Mouse (Mus musculus): Measurements from ENCODE around the gene Ubap2l. TPM values are rescaled to one million over a fixed set of nuclear protein-coding genes. Genes with fewer than 3 reads are reported as not detected.

Ubap2l gene
- polyA plus RNA-seq, 1 experiment from 2014 or later, result 208 TPM

GRCm38 (mm10) chr3:90062539-90062938 is 10.1 kb upstream of the Ubap2l start:
- Histone ChIP-seq H3K4me3 (no peak overlapping the region), H3K27ac (no peak overlapping the region), H3K4me1 (no peaks in the 10 kb centered on the region), H3K9ac (no peak overlapping the region), H3K36me3 (peaks cover 61% of the 10 kb centered on the region), H3K9me3 (no peaks in the 10 kb centered on the region), H3K4me2 (replicated peaks) (no peak overlapping the region), H3K27me3 (no peaks in the 10 kb centered on the region)
- 68% methylated on average over 2 of the region's 2 CpGs for whole genome bisulfite sequencing
- no peak for ATAC-seq (ENCODE audit: low FRiP score, low read depth)

DNA sequence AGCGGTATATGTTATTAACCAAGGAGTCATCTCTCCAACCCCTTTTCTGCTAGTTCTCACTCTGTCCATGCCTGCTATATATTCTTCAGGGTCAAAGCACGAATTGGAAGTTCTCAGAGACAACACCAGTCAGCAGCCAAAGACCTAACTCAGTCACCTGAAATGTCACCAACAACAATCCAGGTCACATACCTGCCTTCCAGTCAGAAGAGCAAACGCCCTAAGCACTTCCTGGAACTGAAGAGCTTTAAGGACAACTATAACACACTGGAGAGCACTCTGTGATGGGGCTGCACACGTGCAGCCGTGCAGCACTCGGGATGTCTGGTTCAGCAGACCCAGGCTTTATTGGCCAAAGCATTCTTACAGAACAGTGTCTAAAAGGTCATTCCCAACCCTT is 9.1 kb upstream of the Ubap2l start:
- WGBS, result 91% methylated on average over 6 of the region's 6 CpGs

GRCm38 (mm10) chr3:90051441-90052350 is 732 bp downstream of the Ubap2l start, which contains the start of gene 4933434E20Rik:
Gene 4933434E20Rik, plus strand, starts transcription at chr3:90051636.
- no peaks in the 10 kb centered on the region for H3K9me3 ChIP-seq
- H3K27me3 ChIP-seq, result no peaks in the 10 kb centered on the region
- peak within 1 kb of the TSS; percentile 81 for H3K4me3 ChIP-seq
- peak within 1 kb of the TSS; percentile 84 for H3K4me2 ChIP-seq (replicated peaks)
- peak; percentile 82 for ATAC-seq (ENCODE audit: low FRiP score, low read depth)
- peaks cover 32% of the 10 kb centered on the region for H3K4me1 ChIP-seq
- H3K36me3 ChIP-seq, result peaks cover 27% of the 10 kb centered on the region
- peak within 1 kb of the TSS; percentile 97 for H3K9ac ChIP-seq
- under 1% methylated on average over 43 of the region's 43 CpGs for WGBS
- H3K27ac ChIP-seq, result peak within 1 kb of the TSS; percentile 95

More for the DNA sequence above, 9.1 kb upstream of the Ubap2l start:
- H3K36me3 ChIP-seq, result peaks cover 71% of the 10 kb centered on the region
- no peak overlapping the region for H3K27ac ChIP-seq
- H3K4me1 ChIP-seq, result no peaks in the 10 kb centered on the region
- no peak overlapping the region for H3K4me3 ChIP-seq
- no peak overlapping the region for H3K4me2 ChIP-seq (replicated peaks)
- no peak overlapping the region for H3K9ac ChIP-seq
- no peaks in the 10 kb centered on the region for H3K9me3 ChIP-seq
- no peaks in the 10 kb centered on the region for H3K27me3 ChIP-seq
- no peak for ATAC-seq (ENCODE audit: low FRiP score, low read depth)

DNA sequence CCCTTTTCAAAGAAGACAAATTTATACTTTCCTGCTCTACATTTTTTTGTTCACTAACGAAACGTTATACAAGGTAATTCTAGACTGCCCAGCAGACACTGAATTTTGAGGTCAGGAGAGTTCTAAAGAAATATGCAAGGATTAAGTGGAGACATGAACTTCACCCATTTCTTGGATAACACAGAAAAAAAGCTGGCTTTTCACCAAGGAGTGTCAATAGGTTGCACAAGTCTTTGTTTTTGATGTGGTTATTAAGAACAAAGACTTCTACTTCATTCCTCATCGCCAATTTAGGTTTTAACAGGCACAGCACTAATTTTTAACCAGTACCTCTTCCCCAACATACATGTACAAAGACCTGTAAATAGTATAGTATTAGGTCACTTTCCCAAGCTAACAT is 2.7 kb downstream of the Ubap2l start:
- no peak overlapping the region for H3K4me3 ChIP-seq
- no peaks in the 10 kb centered on the region for H3K27me3 ChIP-seq
- H3K9ac ChIP-seq, result no peak overlapping the region
- peaks cover 25% of the 10 kb centered on the region for H3K36me3 ChIP-seq
- 67% methylated on average over 3 of the region's 3 CpGs for WGBS
- H3K9me3 ChIP-seq, result no peaks in the 10 kb centered on the region
- H3K27ac ChIP-seq, result no peak overlapping the region
- no peak for ATAC-seq (ENCODE audit: low FRiP score, low read depth)
- H3K4me1 ChIP-seq, result peaks cover 24% of the 10 kb centered on the region
- no peak overlapping the region for H3K4me2 ChIP-seq (replicated peaks)

- Histone ChIP-seq H3K27me3 (no peaks in the 10 kb centered on the region), H3K4me3 (no peak overlapping the region), H3K4me2 (replicated peaks) (no peak overlapping the region), H3K4me1 (no peaks in the 10 kb centered on the region), H3K27ac (no peak overlapping the region), H3K36me3 (peaks cover 79% of the 10 kb centered on the region), H3K9ac (no peak overlapping the region), H3K9me3 (no peaks in the 10 kb centered on the region)
- no peak for ATAC-seq (ENCODE audit: low FRiP score, low read depth)
- WGBS, result 94% methylated on average over 1 of the region's 1 CpGs
Observed at GRCm38 (mm10) chr3:90036263-90036662, 16.2 kb downstream of the Ubap2l start.

DNA sequence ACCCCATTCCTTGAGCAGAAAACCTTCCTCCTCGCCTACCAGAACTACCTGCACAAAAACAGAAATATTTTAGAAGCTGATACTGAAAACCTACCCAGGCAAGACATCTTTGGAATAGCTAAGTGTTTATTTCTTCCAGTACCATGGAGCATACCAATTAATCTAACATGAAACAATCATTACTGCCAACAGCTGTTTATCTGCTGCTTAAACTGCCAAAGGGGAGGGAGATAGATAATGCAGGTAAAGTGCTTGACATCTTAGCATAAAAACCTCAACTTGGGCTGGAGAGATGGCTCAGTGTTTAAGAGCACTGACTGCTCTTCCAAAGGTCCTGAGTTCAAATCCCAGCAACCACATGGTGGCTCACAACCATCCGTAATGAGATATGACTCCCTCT is 17.8 kb downstream of the Ubap2l start:
- no peak overlapping the region for H3K4me3 ChIP-seq
- H3K36me3 ChIP-seq, result peaks cover 76% of the 10 kb centered on the region
- no peaks in the 10 kb centered on the region for H3K4me1 ChIP-seq
- no peak for ATAC-seq (ENCODE audit: low FRiP score, low read depth)
- H3K27me3 ChIP-seq, result no peaks in the 10 kb centered on the region
- H3K4me2 ChIP-seq (replicated peaks), result no peak overlapping the region
- no peak overlapping the region for H3K27ac ChIP-seq
- H3K9ac ChIP-seq, result no peak overlapping the region
- H3K9me3 ChIP-seq, result no peaks in the 10 kb centered on the region
- WGBS, result 91% methylated on average over 2 of the region's 2 CpGs

DNA sequence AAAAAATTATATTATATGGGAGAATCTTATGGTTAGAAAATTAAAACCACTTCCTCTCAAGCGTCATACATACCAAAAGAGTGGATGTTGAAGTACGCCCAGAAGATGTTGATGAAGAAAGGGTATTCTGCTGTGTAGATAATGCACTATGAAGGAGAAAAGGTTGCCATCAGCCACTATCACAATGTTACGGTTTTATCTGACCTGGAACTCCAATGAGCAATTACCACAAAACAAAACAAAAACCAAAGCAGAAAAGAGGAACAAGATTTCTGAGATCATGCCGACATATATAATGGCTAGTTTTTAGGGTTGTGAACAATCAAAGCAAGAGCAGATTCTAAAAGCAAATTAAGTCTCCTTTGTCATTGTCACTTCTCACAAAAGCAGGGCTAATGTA is 35.8 kb downstream of the Ubap2l start:
- Histone ChIP-seq H3K4me3 (no peak overlapping the region), H3K4me1 (no peaks in the 10 kb centered on the region), H3K27ac (no peak overlapping the region), H3K27me3 (no peaks in the 10 kb centered on the region), H3K9ac (no peak overlapping the region), H3K4me2 (replicated peaks) (no peak overlapping the region), H3K36me3 (peaks cover 98% of the 10 kb centered on the region), H3K9me3 (no peaks in the 10 kb centered on the region)
- WGBS, result 95% methylated on average over 4 of the region's 4 CpGs
- no peak for ATAC-seq (ENCODE audit: low FRiP score, low read depth)

DNA sequence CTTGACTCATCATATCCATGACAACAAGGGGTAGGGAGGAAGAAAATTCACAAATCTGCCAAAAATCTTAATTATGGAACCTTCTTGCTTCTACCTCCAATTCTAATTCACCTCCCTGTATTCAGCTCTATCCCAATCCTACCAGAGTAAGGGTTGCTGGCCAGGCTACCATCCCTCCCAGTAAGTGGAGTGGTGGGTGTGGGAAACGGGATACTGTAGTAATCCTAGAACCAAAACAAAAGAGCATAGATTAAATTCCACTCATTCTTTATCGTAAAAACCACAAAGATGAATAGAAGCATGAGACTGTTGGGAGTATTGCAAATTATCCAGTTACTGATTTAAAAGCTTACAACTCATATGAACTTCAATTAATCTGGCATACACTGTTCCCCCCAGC is 42.1 kb downstream of the Ubap2l start:
- Histone ChIP-seq H3K4me3 (no peak overlapping the region), H3K36me3 (peaks cover 95% of the 10 kb centered on the region), H3K27me3 (no peaks in the 10 kb centered on the region), H3K9ac (no peak overlapping the region), H3K4me2 (replicated peaks) (no peak overlapping the region), H3K4me1 (no peaks in the 10 kb centered on the region), H3K27ac (no peak overlapping the region), H3K9me3 (no peaks in the 10 kb centered on the region)
- no peak for ATAC-seq (ENCODE audit: low FRiP score, low read depth)
- WGBS, result 84% methylated on average over 2 of the region's 2 CpGs

GRCm38 (mm10) chr3:90004091-90004796 is 48.2 kb downstream of the Ubap2l start:
- Histone ChIP-seq H3K4me1 (peaks cover 8% of the 10 kb centered on the region), H3K9ac (no peak overlapping the region), H3K4me3 (no peak overlapping the region), H3K36me3 (peaks cover 78% of the 10 kb centered on the region), H3K27ac (no peak overlapping the region), H3K4me2 (replicated peaks) (no peak overlapping the region), H3K9me3 (no peaks in the 10 kb centered on the region), H3K27me3 (no peaks in the 10 kb centered on the region)
- WGBS, result 42% methylated on average over 3 of the region's 3 CpGs
- ATAC-seq (ENCODE audit: low FRiP score, low read depth), result no peak

DNA sequence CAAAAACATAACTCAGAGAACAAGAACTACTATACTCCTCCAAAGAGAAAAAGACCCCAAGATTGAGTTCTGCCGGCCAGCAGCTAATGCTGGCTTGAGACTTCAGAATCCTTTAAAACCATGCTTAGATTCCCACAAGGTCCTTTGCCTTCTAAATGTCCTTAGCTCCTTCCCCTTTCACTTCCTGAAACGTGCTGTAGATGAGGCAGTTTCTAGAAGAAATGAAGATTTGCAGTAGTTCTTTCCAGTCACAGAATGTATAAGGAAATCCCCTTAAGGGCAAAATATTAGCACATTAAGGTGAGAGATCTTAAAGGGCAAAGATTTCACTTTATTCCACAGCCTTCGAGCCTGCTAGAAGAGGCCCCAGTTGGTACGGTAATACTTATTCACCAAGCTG is 52.6 kb downstream of the Ubap2l start:
- no peak for ATAC-seq (ENCODE audit: low FRiP score, low read depth)
- Histone ChIP-seq H3K4me1 (peaks cover 20% of the 10 kb centered on the region), H3K4me3 (peak overlapping the region; percentile 85), H3K27ac (peak overlapping the region; percentile 98), H3K36me3 (peaks cover 54% of the 10 kb centered on the region), H3K9ac (peak overlapping the region; percentile 89), H3K27me3 (no peaks in the 10 kb centered on the region), H3K4me2 (replicated peaks) (peak overlapping the region; percentile 86), H3K9me3 (no peaks in the 10 kb centered on the region)
- WGBS, result 65% methylated on average over 4 of the region's 4 CpGs

- Histone ChIP-seq H3K36me3 (peaks cover 53% of the 10 kb centered on the region), H3K9me3 (no peaks in the 10 kb centered on the region), H3K4me1 (peaks cover 20% of the 10 kb centered on the region), H3K9ac (peak overlapping the region; percentile 89), H3K27me3 (no peaks in the 10 kb centered on the region), H3K4me3 (peak overlapping the region; percentile 85), H3K4me2 (replicated peaks) (peak overlapping the region; percentile 86), H3K27ac (peak overlapping the region; percentile 98)
- WGBS, result 4% methylated on average over 8 of the region's 8 CpGs
- ATAC-seq (ENCODE audit: low FRiP score, low read depth), result peak; percentile 83
Observed at GRCm38 (mm10) chr3:89999090-89999489, 53.3 kb downstream of the Ubap2l start.

GRCm38 (mm10) chr3:89998612-89999054 is 53.8 kb downstream of the Ubap2l start, which contains the start of gene Hax1:
Gene Hax1, minus strand, starts transcription at chr3:89998780.
- H3K27ac ChIP-seq, result peak within 1 kb of the TSS; percentile 98
- no peaks in the 10 kb centered on the region for H3K27me3 ChIP-seq
- WGBS, result 0% methylated on average over 26 of the region's 26 CpGs
- H3K9ac ChIP-seq, result peak within 1 kb of the TSS; percentile 89
- peaks cover 20% of the 10 kb centered on the region for H3K4me1 ChIP-seq
- peak within 1 kb of the TSS; percentile 85 for H3K4me3 ChIP-seq
- peak; percentile 91 for ATAC-seq (ENCODE audit: low FRiP score, low read depth)
- peak within 1 kb of the TSS; percentile 86 for H3K4me2 ChIP-seq (replicated peaks)
- peaks cover 56% of the 10 kb centered on the region for H3K36me3 ChIP-seq
- H3K9me3 ChIP-seq, result no peaks in the 10 kb centered on the region

Measured in limb, embryonic 13.5 days (tissue).